Comparison of ENCODE assay signal across 20 mouse cellular contexts in genomic region chr19:4055216-4055946, GRCm38 (mm10). TPM values are rescaled to one million over a fixed set of nuclear protein-coding genes. Genes with fewer than 3 reads are reported as not detected.
DNase-seq lines count a peak whose midpoint lies in the region; ATAC-seq lines count a peak whose summit lies in the region.
"Had no signal": no experiment of that assay in that cellular context is flagged by ENCODE, and none has a peak within 500 bp of the region (broad histone marks: within the 10 kb centered on the region; RNA-seq: fewer than 3 reads in every experiment).

No protein-coding gene starts in this region.

- no peaks in the 10 kb centered on the region for H3K4me1 ChIP-seq in kidney, embryonic 15.5 days
- H3K4me1 ChIP-seq: embryonic facial prominence, embryonic 10.5 days; hindbrain, embryonic 13.5 days; neural tube, embryonic 12.5 days had no signal

- H3K9ac ChIP-seq in kidney, embryonic 15.5 days: no peak overlapping the region
- H3K9ac ChIP-seq: hindbrain, embryonic 13.5 days; liver, embryonic 14.5 days; neural tube, embryonic 12.5 days had no signal

- peak; percentile 68 for DNase-seq in kidney, adult 18-20 months
- DNase-seq in adipocyte (ENCODE audit: low spot score): peak; percentile 49
- peak; percentile 68 to 75 for DNase-seq in cerebellum, postnatal 10 days
- DNase-seq in kidney, postnatal 25 days: peak; percentile 82 to 85
- DNase-seq in left cerebral cortex, adult 9 months (ENCODE audit: low spot score in 2 of 2): no peak
- DNase-seq in layer of hippocampus, adult 9-11 months: no peak
- DNase-seq: adrenal gland, postnatal 14 days; B cell, adult 2 months; gastrocnemius, postnatal 36 days had no signal

- no peaks in the 10 kb centered on the region for H3K9me3 ChIP-seq in kidney, embryonic 15.5 days (replicated peaks)
- H3K9me3 ChIP-seq: embryonic facial prominence, embryonic 10.5 days; hindbrain, embryonic 13.5 days; neural tube, embryonic 12.5 days had no signal

- no peaks in the 10 kb centered on the region for H3K27me3 ChIP-seq in kidney, embryonic 15.5 days
- H3K27me3 ChIP-seq: neural tube, embryonic 12.5 days had no signal

- no peak overlapping the region for H3K27ac ChIP-seq in kidney, embryonic 15.5 days
- H3K27ac ChIP-seq: embryonic facial prominence, embryonic 10.5 days; hindbrain, embryonic 13.5 days; liver, embryonic 14.5 days; neural tube, embryonic 12.5 days had no signal

- no peak overlapping the region for H3K4me3 ChIP-seq in kidney, embryonic 15.5 days (replicated peaks)
- H3K4me3 ChIP-seq: embryonic facial prominence, embryonic 10.5 days; hindbrain, embryonic 13.5 days; neural tube, embryonic 12.5 days had no signal

- 70% methylated on average over 8 of the region's 8 CpGs for WGBS in kidney, embryonic 15.5 days

- no peaks in the 10 kb centered on the region for H3K36me3 ChIP-seq in kidney, embryonic 15.5 days
- H3K36me3 ChIP-seq: embryonic facial prominence, embryonic 10.5 days; hindbrain, embryonic 13.5 days; neural tube, embryonic 12.5 days had no signal

- no peak overlapping the region for H3K4me2 ChIP-seq in kidney, embryonic 15.5 days
- H3K4me2 ChIP-seq: hindbrain, embryonic 13.5 days; neural tube, embryonic 12.5 days had no signal

- no peak for ATAC-seq in kidney, embryonic 15.5 days (replicated peaks; ENCODE audit: low FRiP score)
- no peak for ATAC-seq in megakaryocyte progenitor cell, adult 5-6 weeks (replicated peaks; ENCODE audit: poor library complexity)

RNA-seq across cellular contexts. Expression of gene Gstp3, which starts 4.0 kb away (rescaled TPM):
- polyA plus RNA-seq in kidney, embryonic 15.5 days (2015; fragmentation: Nextera tagmentation; extraction: Ambion mirVana): 0.73 and 1.4 TPM in 2 replicates
- total RNA-seq in megakaryocyte progenitor cell, adult 5-6 weeks (2015): 1.4 and 7.5 TPM in 2 replicates
- 2.2 TPM in 2 replicates for total RNA-seq in megakaryocyte progenitor cell, adult 5-6 weeks (2017)
- total RNA-seq: gastrocnemius, postnatal 36 days; midbrain, postnatal 0 days had no signal
- polyA plus RNA-seq: embryonic facial prominence, embryonic 10.5 days; frontal cortex, adult 2 months; heart, embryonic 14.5 days; hindbrain, embryonic 13.5 days; midbrain, postnatal 0 days; neural tube, embryonic 12.5 days had no signal

RNA-seq across cellular contexts. Expression of gene Gstp2, which starts 9.6 kb away (rescaled TPM):
- polyA plus RNA-seq in kidney, embryonic 15.5 days (2015; fragmentation: Nextera tagmentation; extraction: Ambion mirVana): 2.4 and 14.9 TPM in 2 replicates
- total RNA-seq in megakaryocyte progenitor cell, adult 5-6 weeks (2015): not detected in 2 replicates
- not detected in 2 replicates for total RNA-seq in megakaryocyte progenitor cell, adult 5-6 weeks (2017)
- total RNA-seq: midbrain, postnatal 0 days had no signal

RNA-seq across cellular contexts. Expression of gene Gstp1, which starts 17.6 kb away (rescaled TPM):
- polyA plus RNA-seq in kidney, embryonic 15.5 days (2015; fragmentation: Nextera tagmentation; extraction: Ambion mirVana): 529 and 563 TPM in 2 replicates
- 264 and 361 TPM in 2 replicates for total RNA-seq in megakaryocyte progenitor cell, adult 5-6 weeks (2015)
- 79.8 and 88.4 TPM in 2 replicates for total RNA-seq in megakaryocyte progenitor cell, adult 5-6 weeks (2017)

RNA-seq across cellular contexts. Expression of gene Cabp2, which starts 26.0 kb away (rescaled TPM):
- 0.22 and 0.84 TPM in 2 replicates for polyA plus RNA-seq in kidney, embryonic 15.5 days (2015; fragmentation: Nextera tagmentation; extraction: Ambion mirVana)
- not detected in 2 replicates for total RNA-seq in megakaryocyte progenitor cell, adult 5-6 weeks (2015)
- total RNA-seq in megakaryocyte progenitor cell, adult 5-6 weeks (2017): not detected in 2 replicates
- total RNA-seq: adrenal gland, postnatal 14 days; ES-E14; gastrocnemius, postnatal 36 days; midbrain, postnatal 0 days had no signal
- polyA plus RNA-seq: embryonic facial prominence, embryonic 10.5 days; frontal cortex, adult 2 months; heart, embryonic 14.5 days; hindbrain, embryonic 13.5 days; large intestine, adult 2 months; midbrain, postnatal 0 days; neural tube, embryonic 12.5 days had no signal

RNA-seq across cellular contexts. Expression of gene Cdk2ap2, which starts 41.6 kb away (rescaled TPM):
- 116 and 117 TPM in 2 replicates for polyA plus RNA-seq in kidney, embryonic 15.5 days (2015; fragmentation: Nextera tagmentation; extraction: Ambion mirVana)
- total RNA-seq in megakaryocyte progenitor cell, adult 5-6 weeks (2015): 112 and 126 TPM in 2 replicates
- total RNA-seq in megakaryocyte progenitor cell, adult 5-6 weeks (2017): 24.2 and 44.8 TPM in 2 replicates

Comparison
In these comparisons a context has a peak if more than half of its experiments do, and no peak if none do; other contexts are left out.
1. DNase-seq: peak in kidney, adult 18-20 months (single experiment), adipocyte (single experiment), cerebellum, postnatal 10 days (2 of 2) and kidney, postnatal 25 days (2 of 2); none in left cerebral cortex, adult 9 months (0 of 2) and layer of hippocampus, adult 9-11 months (single experiment).